Mouse (Mus musculus) hindbrain, embryonic 11.5 days (tissue): ENCODE data around the gene Kcnk13. TPM values are rescaled to one million over a fixed set of nuclear protein-coding genes. Genes with fewer than 3 reads are reported as not detected.
A peak's percentile ranks its signal among the peaks of the same experiment; 100 is the strongest.
"Not testable (repeated sequence)": the region's sequence is repeated elsewhere in the genome, so short reads cannot be mapped to it uniquely, and the experiment has no call there.

ENCODE experiments used
- ATAC-seq: fragments of 200-750 bp; cut with Nextera tagmentation; 2 replicates; pipeline ENCODE4 v1.8.0; 2017; ENCODE audit warnings: mild to moderate bottlenecking, moderate TSS enrichment, moderate library complexity; ENCODE audit not compliant: low FRiP score
- DNase-seq: peaks from one replicate; pipeline ENCODE4 v3.0.0-alpha.2; 2015; ENCODE audit warnings: low spot score
- H3K27ac ChIP-seq: fragments of 300-500 bp; sonication (generic); 2 replicates; pipeline ENCODE4 v1.5.1; 2014; ENCODE audit warnings: mild to moderate bottlenecking, low read depth, low read length
- H3K27me3 ChIP-seq: fragments of 300-500 bp; sonication (generic); 2 replicates; pipeline ENCODE4 v1.6.1; 2014; ENCODE audit warnings: mild to moderate bottlenecking, low read length, moderate library complexity, mixed read lengths; ENCODE audit not compliant: control insufficient read depth, insufficient read depth
- H3K36me3 ChIP-seq: fragments of 300-500 bp; sonication (generic); 2 replicates; pipeline ENCODE4 v1.6.1; 2014; ENCODE audit warnings: mild to moderate bottlenecking, low read length, moderate library complexity, mixed read lengths; ENCODE audit not compliant: control insufficient read depth, insufficient read depth
- H3K4me1 ChIP-seq: fragments of 300-500 bp; sonication (generic); replicated peaks from 2 replicates; pipeline ENCODE4 v1.6.1; 2014; ENCODE audit warnings: low read length, mixed read lengths; ENCODE audit not compliant: control insufficient read depth, insufficient read depth
- H3K4me2 ChIP-seq: fragments of 300-500 bp; sonication (generic); replicated peaks from 2 replicates; pipeline ENCODE4 v1.6.1; 2014; ENCODE audit warnings: mild to moderate bottlenecking, low read depth, low read length
- H3K4me3 ChIP-seq: fragments of 300-500 bp; sonication (generic); 2 replicates; pipeline ENCODE4 v1.5.1; 2014; ENCODE audit warnings: low read depth, low read length
- H3K9ac ChIP-seq: fragments of 300-500 bp; sonication (generic); 2 replicates; pipeline ENCODE4 v1.6.1; 2014; ENCODE audit warnings: low read depth, low read length
- H3K9me3 ChIP-seq: fragments of 300-500 bp; sonication (generic); 2 replicates; pipeline ENCODE4 v1.6.1; 2016; ENCODE audit warnings: low read length; ENCODE audit not compliant: control insufficient read depth
- WGBS: fragments of 180-500 bp; shearing (Covaris S2); extraction: QIAGEN DNeasy Blood & Tissue Kit; methylation state at CpG from one replicate; pipeline ENCODE4 v1.1.7; 2014; 5-methylcytosine and 5-hydroxymethylcytosine counted together
- polyA plus RNA-seq: library from polyadenylated mRNA; unstranded; fragments of >200 nt; fragmentation: Nextera tagmentation; extraction: Ambion mirVana; gene quantifications from 2 replicates; pipeline ENCODE4 v1.2.1, GENCODE M21; 2014

Kcnk13 gene
- polyA plus RNA-seq, 1 experiment from 2014 or later = 0.20 TPM

GRCm38 (mm10) chr12:99971205-99971894 lies 7.1 kb downstream of the Kcnk13 start:
- H3K9me3 ChIP-seq, H3K4me2 ChIP-seq, ATAC-seq, DNase-seq, H3K9ac ChIP-seq, H3K4me3 ChIP-seq, H3K36me3 ChIP-seq, H3K27ac ChIP-seq, H3K4me1 ChIP-seq: not testable (repeated sequence)
- WGBS = 82% methylated on average over 7 of the region's 7 CpGs
- peaks cover 24% of the 10 kb centered on the region for H3K27me3 ChIP-seq

- no peak overlapping the region for H3K4me3 ChIP-seq
- DNase-seq (no peak), ATAC-seq (no peak)
- H3K27me3 ChIP-seq = peaks cover 10% of the 10 kb centered on the region
- no peaks in the 10 kb centered on the region for H3K9me3 ChIP-seq
- H3K9ac ChIP-seq = no peak overlapping the region
- no peaks in the 10 kb centered on the region for H3K4me1 ChIP-seq
- H3K27ac ChIP-seq = no peak overlapping the region
- 58% methylated on average over 7 of the region's 7 CpGs for WGBS
- H3K36me3 ChIP-seq = no peaks in the 10 kb centered on the region
- H3K4me2 ChIP-seq = no peak overlapping the region
Observed at GRCm38 (mm10) chr12:99972825-99973224, 8.5 kb downstream of the Kcnk13 start.

DNA sequence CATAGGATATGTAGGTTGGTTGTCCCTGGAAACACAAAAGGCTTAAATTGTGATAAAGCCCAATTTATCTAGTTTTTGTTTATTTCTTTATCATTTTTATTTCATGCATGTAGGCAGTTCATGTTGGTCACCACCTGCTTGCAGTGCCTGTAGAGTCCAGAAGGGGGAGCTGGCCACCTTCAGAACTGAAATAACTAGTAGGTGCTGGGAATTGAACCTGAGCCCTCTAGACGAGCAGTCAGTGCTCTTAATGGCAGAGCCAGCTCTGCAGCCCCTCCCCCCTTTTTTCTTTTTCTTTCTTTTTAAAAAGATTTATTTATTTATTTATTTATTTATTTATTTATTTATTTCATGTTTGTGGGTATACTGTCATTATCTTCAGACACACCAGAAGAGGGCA lies 9.4 kb downstream of the Kcnk13 start:
- Histone ChIP-seq H3K36me3 (no peaks in the 10 kb centered on the region), H3K4me2 (no peak overlapping the region), H3K9me3 (no peaks in the 10 kb centered on the region)

DNA sequence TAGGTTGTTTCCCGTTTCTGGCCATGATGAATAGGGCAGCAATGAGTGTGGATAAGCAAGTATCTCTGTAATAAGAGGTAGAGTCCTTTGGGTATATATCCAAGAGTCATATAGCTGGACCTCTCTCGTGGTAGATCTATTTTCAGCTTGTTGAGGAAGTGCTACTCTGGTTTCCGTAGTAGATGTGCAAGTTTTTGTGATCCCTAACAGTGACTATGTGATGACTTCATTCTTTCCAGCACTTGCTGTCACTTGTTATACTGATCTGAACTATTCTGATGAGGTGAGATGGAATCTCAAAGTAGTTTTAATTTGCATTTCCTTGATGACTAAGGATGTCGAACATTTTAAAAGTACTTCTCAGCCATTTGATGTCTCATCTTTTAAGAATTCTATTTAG lies 15.2 kb downstream of the Kcnk13 start:
- no peak for ATAC-seq

More for the DNA sequence above, 9.4 kb downstream of the Kcnk13 start:
- Histone ChIP-seq H3K9ac (no peak overlapping the region), H3K4me1 (no peaks in the 10 kb centered on the region), H3K4me3 (no peak overlapping the region), H3K27ac (no peak overlapping the region), H3K27me3 (0 out of 2 replicates have a peak, but pooled peaks cover 4% of the 10 kb centered on the region)
- no peak for ATAC-seq
- 94% methylated on average over 1 of the region's 1 CpGs for WGBS
- peak; percentile 14 for DNase-seq

DNA sequence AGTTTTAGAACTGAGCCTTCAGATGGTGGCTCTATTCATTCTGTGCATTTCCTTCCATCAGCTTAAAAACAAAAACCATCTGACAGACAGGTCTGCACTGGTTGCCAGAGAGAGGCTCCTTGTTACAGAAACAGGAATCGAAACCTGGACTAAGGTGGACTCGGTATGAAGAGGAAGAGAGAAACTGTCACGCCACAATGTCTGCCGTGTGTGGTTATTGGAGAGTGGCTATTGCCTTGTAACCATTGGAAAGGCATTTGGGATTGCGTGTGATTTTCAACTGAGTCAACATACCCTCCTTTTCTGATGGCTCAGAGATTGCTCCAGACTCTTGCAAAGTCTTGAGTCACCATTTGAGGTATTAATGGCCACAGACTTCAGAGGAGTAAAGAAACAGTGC lies 22.5 kb downstream of the Kcnk13 start:
- H3K9ac ChIP-seq = no peak overlapping the region
- 91% methylated on average over 5 of the region's 5 CpGs for WGBS
- no peak overlapping the region for H3K4me2 ChIP-seq
- H3K4me1 ChIP-seq = no peaks in the 10 kb centered on the region
- H3K4me3 ChIP-seq = no peak overlapping the region
- no peaks in the 10 kb centered on the region for H3K36me3 ChIP-seq
- H3K27me3 ChIP-seq = no peaks in the 10 kb centered on the region
- ATAC-seq = no peak
- H3K27ac ChIP-seq = no peak overlapping the region
- no peaks in the 10 kb centered on the region for H3K9me3 ChIP-seq
- no peak for DNase-seq

More for the DNA sequence above, 15.2 kb downstream of the Kcnk13 start:
- H3K27ac ChIP-seq = no peak overlapping the region
- H3K9me3 ChIP-seq = no peaks in the 10 kb centered on the region
- no peak overlapping the region for H3K4me3 ChIP-seq
- H3K27me3 ChIP-seq = no peaks in the 10 kb centered on the region
- DNase-seq = no peak
- H3K4me2 ChIP-seq = no peak overlapping the region
- no peak overlapping the region for H3K9ac ChIP-seq
- H3K4me1 ChIP-seq = no peaks in the 10 kb centered on the region
- no peaks in the 10 kb centered on the region for H3K36me3 ChIP-seq
- 88% methylated on average over 4 of the region's 4 CpGs for WGBS

DNA sequence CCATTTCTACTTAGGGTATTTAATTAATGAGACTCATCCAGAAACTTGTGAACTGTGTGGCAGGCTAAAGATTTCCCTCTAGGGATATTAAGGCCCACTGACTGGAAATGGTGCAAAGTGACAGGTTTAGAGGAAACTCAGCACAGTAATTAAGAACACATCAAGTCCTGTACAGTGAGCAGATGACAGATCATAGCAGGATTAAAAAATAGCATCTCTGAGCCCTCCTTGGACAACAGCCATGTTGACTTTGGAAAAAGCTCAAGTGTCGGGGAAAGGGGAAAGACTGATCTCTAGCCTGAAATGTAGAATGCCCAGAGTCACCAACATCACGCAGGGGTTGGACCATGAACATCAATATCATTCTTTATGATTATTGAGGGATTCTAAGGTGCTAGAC lies 23.8 kb downstream of the Kcnk13 start:
- no peaks in the 10 kb centered on the region for H3K36me3 ChIP-seq
- no peaks in the 10 kb centered on the region for H3K9me3 ChIP-seq
- 89% methylated on average over 2 of the region's 2 CpGs for WGBS
- H3K9ac ChIP-seq = no peak overlapping the region
- no peak overlapping the region for H3K4me2 ChIP-seq
- no peak overlapping the region for H3K27ac ChIP-seq
- H3K27me3 ChIP-seq = no peaks in the 10 kb centered on the region
- ATAC-seq = no peak
- no peak for DNase-seq
- H3K4me3 ChIP-seq = no peak overlapping the region
- no peaks in the 10 kb centered on the region for H3K4me1 ChIP-seq

DNA sequence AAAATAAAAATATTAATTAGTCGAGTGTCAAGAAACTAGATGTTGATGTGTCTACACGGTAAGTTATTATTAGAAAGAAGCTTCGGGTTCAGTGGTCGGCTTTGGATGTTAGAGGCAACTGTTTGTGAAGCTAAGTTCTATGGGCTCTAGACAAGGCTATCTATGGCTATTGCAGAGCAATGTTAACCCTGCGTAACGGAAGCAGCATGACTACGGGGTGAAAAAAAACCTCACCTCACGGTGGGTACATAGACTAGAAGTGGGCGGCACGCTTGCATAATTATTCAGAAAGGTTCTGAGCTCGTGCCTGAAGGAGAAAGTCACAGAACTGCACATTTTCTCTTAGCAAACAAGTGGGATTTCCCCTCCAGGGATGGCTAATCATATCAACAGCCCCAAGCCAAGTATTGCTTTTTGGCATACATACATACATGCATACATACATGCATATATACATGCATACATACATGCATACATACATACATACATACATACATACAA lies 28.1 kb downstream of the Kcnk13 start:
- Histone ChIP-seq H3K4me2 (no peak overlapping the region), H3K4me3 (no peak overlapping the region), H3K9ac (no peak overlapping the region), H3K4me1 (0 out of 2 replicates have a peak, but pooled peaks cover 2% of the 10 kb centered on the region), H3K27me3 (no peaks in the 10 kb centered on the region), H3K36me3 (no peaks in the 10 kb centered on the region), H3K9me3 (no peaks in the 10 kb centered on the region), H3K27ac (no peak overlapping the region)
- ATAC-seq (no peak), DNase-seq (no peak)
- 93% methylated on average over 11 of the region's 11 CpGs for WGBS

DNA sequence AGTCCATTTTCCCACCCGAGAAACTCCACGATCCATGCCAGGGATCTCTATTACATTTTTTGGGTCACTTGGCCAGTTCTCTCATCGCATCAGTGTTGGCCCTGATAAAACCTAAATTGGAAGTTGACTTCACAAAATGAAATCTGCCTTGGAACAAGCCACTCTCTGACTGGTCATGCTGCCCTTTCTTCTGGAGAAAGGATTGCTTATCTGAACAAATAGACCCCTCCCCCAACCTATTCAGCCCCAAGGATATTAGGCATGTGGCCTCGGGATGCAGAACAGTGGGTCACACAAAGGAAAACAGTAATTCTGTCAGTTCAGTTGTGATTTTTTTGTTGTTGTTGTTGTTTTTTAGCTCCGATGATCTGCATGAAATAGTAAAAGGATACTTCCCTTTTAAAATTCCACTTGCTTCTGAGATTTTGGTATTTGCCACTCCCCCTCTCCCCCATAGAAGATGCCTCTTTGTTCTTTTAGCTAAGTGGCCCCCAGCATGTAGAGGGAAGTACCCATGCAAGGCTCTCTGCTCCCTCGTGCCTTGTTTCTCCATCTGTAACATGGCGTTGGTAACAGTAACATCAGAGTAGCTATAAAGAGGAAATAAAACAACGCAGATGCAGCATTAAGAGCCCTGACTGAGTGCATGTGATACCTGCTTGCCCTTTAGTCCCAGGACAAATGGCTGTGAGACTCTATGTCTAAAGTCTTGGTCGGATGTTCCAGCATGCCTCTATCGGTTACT lies 29.0 kb downstream of the Kcnk13 start:
- DNase-seq (no peak), ATAC-seq (no peak)
- Histone ChIP-seq H3K4me3 (no peak overlapping the region), H3K4me2 (no peak overlapping the region), H3K36me3 (no peaks in the 10 kb centered on the region), H3K27ac (no peak overlapping the region), H3K4me1 (0 out of 2 replicates have a peak, but pooled peaks cover 2% of the 10 kb centered on the region), H3K9ac (no peak overlapping the region), H3K27me3 (no peaks in the 10 kb centered on the region), H3K9me3 (no peaks in the 10 kb centered on the region)
- 84% methylated on average over 10 of the region's 10 CpGs for WGBS
